Mouse (Mus musculus): ENCODE results near the gene Cpt1b.

DNA sequence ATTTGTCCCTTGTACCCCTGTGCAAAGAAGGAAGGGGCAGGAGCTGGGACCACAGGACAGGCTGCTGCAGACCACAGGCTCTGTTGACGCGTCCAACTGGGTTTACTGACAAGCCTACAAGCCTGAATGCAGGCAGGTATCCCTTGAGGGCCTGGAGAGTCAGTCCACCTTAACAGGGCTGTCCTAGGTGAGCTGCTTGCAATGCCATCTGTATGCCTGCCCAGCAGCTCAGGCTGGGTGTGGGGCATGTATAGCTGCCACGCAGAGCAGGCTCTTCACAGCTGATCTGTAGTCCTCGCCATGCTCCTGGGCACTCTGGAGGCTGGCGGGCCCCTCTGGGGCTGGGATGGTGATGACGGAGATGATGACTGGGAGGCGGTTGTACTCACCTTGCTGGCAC is 41.0 kb downstream of the Cpt1b start, which contains the start of gene Klhdc7b:
- TF ChIP-seq CTCF (conservative IDR thresholded peaks at IDR 0.05; ENCODE audit: low read length) (no peak), NANOG (IDR thresholded peaks at IDR 0.05; ENCODE audit: borderline replicate concordance, low read length) (no peak), POU5F1 (IDR thresholded peaks at IDR 0.05; ENCODE audit: borderline replicate concordance, low read length) (no peak)

Measured in E14TG2a.4 (cell line).